Mouse (Mus musculus) myocyte (in vitro differentiated cells): Measurements from ENCODE around the gene Cgref1. TPM values are rescaled to one million over a fixed set of nuclear protein-coding genes. Genes with fewer than 3 reads are reported as not detected.

Source experiments
- H3K27me3 ChIP-seq: one replicate; pipeline ENCODE4 v1.6.1; 2011; ENCODE audit not compliant: control insufficient read depth, insufficient read depth, insufficient read length
- H3K36me3 ChIP-seq: one replicate; pipeline ENCODE4 v1.6.1; 2011; ENCODE audit not compliant: control insufficient read depth, insufficient read depth
- H3K4me2 ChIP-seq: one replicate; pipeline ENCODE4 v1.6.1; 2011; ENCODE audit warnings: low read depth, control low read depth
- H3K4me3 ChIP-seq: one replicate; pipeline ENCODE4 v1.5.1; 2011; ENCODE audit warnings: mild to moderate bottlenecking, control low read depth, moderate library complexity
- H3K79me2 ChIP-seq: one replicate; pipeline ENCODE4 v1.6.1; 2011; ENCODE audit not compliant: control insufficient read depth, insufficient read depth
- H3ac ChIP-seq: one replicate; pipeline ENCODE4 v1.6.1; 2011; ENCODE audit not compliant: control insufficient read depth, insufficient read length
- CEBPB ChIP-seq: IDR thresholded peaks from 2 replicates; pipeline ENCODE4 v1.6.1; 2011; ENCODE audit warnings: mild to moderate bottlenecking, moderate library complexity; ENCODE audit not compliant: poor library complexity, insufficient read depth, severe bottlenecking
- E2F4 ChIP-seq: IDR thresholded peaks from one replicate; pipeline ENCODE4 v1.6.1; 2011; ENCODE audit warnings: mild to moderate bottlenecking, control low read depth, moderate library complexity; ENCODE audit not compliant: insufficient read depth
- MAX ChIP-seq: IDR thresholded peaks from one replicate; pipeline ENCODE4 v1.6.1; 2011; ENCODE audit warnings: low read depth, mild to moderate bottlenecking, control low read depth
- MYOD1 ChIP-seq, 3 experiments: IDR thresholded peaks; one replicate each; pipeline ENCODE4 v1.6.1; 2011; ENCODE audit warnings: control low read depth in 2 of 3, low read depth in 2 of 3, mild to moderate bottlenecking in 2 of 3, moderate library complexity in 1 of 3; ENCODE audit not compliant: insufficient read length in 2 of 3, control insufficient read depth in 1 of 3
- MYOG ChIP-seq, 3 experiments: IDR thresholded peaks; one replicate each; pipeline ENCODE4 v1.6.1; 2011; ENCODE audit warnings: control low read depth in 2 of 3, low read depth in 2 of 3, mild to moderate bottlenecking in 2 of 3; ENCODE audit not compliant: insufficient read length in 2 of 3, control insufficient read depth in 1 of 3, insufficient read depth in 1 of 3
- POLR2A ChIP-seq: IDR thresholded peaks from one replicate; pipeline ENCODE4 v1.6.1; 2011; ENCODE audit warnings: low read depth, mild to moderate bottlenecking, control low read depth, moderate library complexity; ENCODE audit not compliant: insufficient read length
- POLR2AphosphoS2 ChIP-seq: IDR thresholded peaks from one replicate; pipeline ENCODE4 v1.6.1; 2011; ENCODE audit warnings: low read depth, control low read depth; ENCODE audit not compliant: insufficient read length
- REST ChIP-seq: IDR thresholded peaks from one replicate; pipeline ENCODE4 v1.6.1; 2011; ENCODE audit warnings: mild to moderate bottlenecking, control low read depth, moderate library complexity; ENCODE audit not compliant: insufficient read depth, insufficient read length
- SRF ChIP-seq: IDR thresholded peaks from one replicate; pipeline ENCODE4 v1.6.1; 2011; ENCODE audit warnings: low read depth; ENCODE audit not compliant: control insufficient read depth, insufficient read length
- TCF12 ChIP-seq: IDR thresholded peaks from one replicate; pipeline ENCODE4 v1.6.1; 2011; ENCODE audit warnings: mild to moderate bottlenecking, control low read depth; ENCODE audit not compliant: poor library complexity, insufficient read depth, severe bottlenecking
- TCF3 ChIP-seq: IDR thresholded peaks from one replicate; pipeline ENCODE4 v1.6.1; 2011; ENCODE audit warnings: low read depth, control low read depth; ENCODE audit not compliant: insufficient read length
- USF1 ChIP-seq: IDR thresholded peaks from one replicate; pipeline ENCODE4 v1.6.1; 2011; ENCODE audit warnings: low read depth, mild to moderate bottlenecking, control low read depth, moderate library complexity
- polyA plus RNA-seq: library from polyadenylated mRNA; unstranded; fragments of >200 nt; fragmentation: generic; extraction: Trizol; gene quantifications from one replicate; pipeline ENCODE4 v1.2.1, GENCODE M21; 2012; ENCODE audit warnings: missing spikeins

Gene Cgref1
- polyA plus RNA-seq, 1 experiment = 26.2 TPM

DNA sequence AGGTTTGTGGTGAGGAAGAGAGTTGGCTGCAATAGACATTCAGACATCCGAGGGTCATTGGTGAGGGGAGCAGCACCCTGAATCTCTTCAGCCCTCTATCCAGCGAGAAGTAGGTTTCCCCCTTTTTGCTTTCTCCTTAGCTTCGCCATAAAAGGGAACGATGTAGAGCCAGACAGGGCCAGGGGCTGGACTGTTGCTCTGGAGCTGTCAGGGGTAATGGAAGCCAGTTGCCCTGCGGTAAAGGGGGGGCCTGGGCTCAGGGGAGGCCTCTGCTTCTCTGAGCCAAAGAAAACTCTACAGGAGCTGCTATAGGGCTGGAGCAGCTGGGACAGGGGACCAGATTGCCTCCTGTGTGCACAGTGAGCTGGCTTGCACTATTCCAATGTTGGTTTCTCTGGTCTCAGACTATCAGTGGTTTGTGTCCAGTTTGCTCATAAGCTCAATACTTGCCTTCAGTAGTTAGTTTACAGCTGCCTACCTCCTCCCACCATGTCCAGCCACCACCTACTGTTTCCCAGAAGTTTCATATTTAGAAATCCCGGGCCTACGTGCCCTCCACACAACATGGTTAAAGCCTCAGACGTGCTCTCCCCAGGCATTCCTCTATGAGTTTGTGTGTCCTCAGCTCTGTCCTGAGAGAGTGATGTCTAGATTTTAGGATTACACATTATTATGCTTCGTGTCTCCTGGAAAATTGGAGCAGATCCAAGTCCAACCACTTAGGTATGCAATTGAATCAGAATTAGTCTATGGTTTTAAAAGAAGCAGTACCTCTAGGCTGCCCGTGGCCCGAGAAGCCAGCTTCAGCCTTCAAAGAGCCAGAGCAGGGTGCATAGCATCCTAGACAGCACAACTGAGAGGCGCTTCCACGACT, 36.7 kb downstream of the Cgref1 start:
- H3K79me2 ChIP-seq = peaks cover 22% of the 10 kb centered on the region
- H3K27me3 ChIP-seq = no peaks in the 10 kb centered on the region
- peak in 1 of 3 experiments; percentile 35 for TF ChIP-seq MYOG (IDR thresholded peaks at IDR 0.05; ENCODE audit: control insufficient read depth in 1 of 3, insufficient read depth in 1 of 3, insufficient read length in 2 of 3, low read depth in 2 of 3)
- TF ChIP-seq REST = no peak
- peak; percentile 12 for TF ChIP-seq POLR2A
- TF ChIP-seq CEBPB = no peak
- TF ChIP-seq MYOD1 (IDR thresholded peaks at IDR 0.05; ENCODE audit: control insufficient read depth in 1 of 3, insufficient read length in 2 of 3, low read depth in 2 of 3) = no peak
- H3K4me2 ChIP-seq = peak overlapping the region; percentile 87
- H3ac ChIP-seq = peak overlapping the region; percentile 46
- peak overlapping the region; percentile 91 for H3K4me3 ChIP-seq
- H3K36me3 ChIP-seq = no peaks in the 10 kb centered on the region

DNA sequence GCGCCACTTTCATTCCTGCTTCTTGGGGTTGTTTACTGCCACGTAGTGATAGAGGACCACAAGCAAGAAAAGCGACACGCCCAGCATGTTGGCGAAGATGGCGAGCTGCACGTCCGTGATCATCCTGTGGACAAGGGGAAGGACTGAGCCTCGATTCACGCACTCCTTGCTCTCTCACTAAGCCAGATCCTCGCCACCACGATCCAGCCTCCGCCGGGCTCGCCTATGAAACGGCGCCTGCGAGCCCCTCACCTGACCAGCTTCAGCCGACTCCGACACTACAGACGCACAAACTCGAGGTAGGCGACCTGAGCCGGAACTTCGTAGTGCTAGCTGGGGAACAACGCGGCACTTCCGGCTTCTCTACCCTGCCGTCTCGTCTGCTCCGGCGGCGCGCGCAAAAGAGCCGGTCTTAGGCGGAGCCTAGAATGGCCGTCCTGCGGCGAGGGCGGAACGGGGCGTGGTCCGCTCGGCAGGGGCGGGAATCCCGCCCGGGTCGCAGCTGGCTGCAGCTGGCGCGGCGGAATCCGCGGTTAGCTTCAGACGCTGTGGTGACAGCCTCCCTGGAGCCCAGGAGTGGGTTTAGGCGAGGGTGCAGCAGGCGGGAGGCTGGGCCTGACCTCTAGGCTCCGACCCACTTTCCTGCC, 37.9 kb downstream of the Cgref1 start, which contains the start of gene Ost4:
Ost4 (minus strand) TSS at position 376 of the 647 bp plus-strand sequence.
- peak within 1 kb of the TSS; percentile 91 for H3K4me3 ChIP-seq
- no peaks in the 10 kb centered on the region for H3K36me3 ChIP-seq
- no peaks in the 10 kb centered on the region for H3K27me3 ChIP-seq

DNA sequence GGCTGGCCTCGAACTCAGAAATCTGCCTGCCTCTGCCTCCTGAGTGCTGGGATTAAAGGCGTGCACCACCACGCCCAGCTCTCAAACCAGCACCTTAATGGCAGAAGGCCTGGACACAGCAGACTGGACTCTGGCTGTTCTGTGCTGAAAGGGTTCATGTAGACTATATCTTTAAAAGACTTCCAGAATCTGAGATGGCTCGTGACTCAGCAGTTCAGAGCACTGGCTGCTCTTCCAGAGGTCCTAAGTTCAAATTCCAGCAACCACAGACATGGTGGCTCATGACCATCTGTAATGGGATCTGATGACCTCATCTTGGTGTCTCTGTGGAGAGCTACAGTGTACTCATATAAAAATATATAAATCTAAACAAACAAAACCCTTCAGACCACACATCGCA, 43.5 kb downstream of the Cgref1 start:
- no peak overlapping the region for H3K4me3 ChIP-seq
- H3K27me3 ChIP-seq = no peaks in the 10 kb centered on the region
- H3ac ChIP-seq = no peak overlapping the region
- H3K79me2 ChIP-seq = peaks cover 17% of the 10 kb centered on the region
- peak overlapping the region; percentile 29 for H3K4me2 ChIP-seq
- peaks cover 3% of the 10 kb centered on the region for H3K36me3 ChIP-seq
- TF ChIP-seq USF1 (peak; percentile 12), CEBPB (0 out of 2 replicates have a peak, but pooled peaks have one; percentile 14), POLR2AphosphoS2 (peak; percentile 49), TCF3 (no peak), MYOD1 (IDR thresholded peaks at IDR 0.05; ENCODE audit: control insufficient read depth in 1 of 3, insufficient read length in 2 of 3, low read depth in 2 of 3) (no peak)

More for the DNA sequence above, 37.9 kb downstream of the Cgref1 start, which contains the start of gene Ost4:
- H3K79me2 ChIP-seq = peaks cover 22% of the 10 kb centered on the region
- TF ChIP-seq MYOG (IDR thresholded peaks at IDR 0.05; ENCODE audit: control insufficient read depth in 1 of 3, insufficient read depth in 1 of 3, insufficient read length in 2 of 3, low read depth in 2 of 3) (peak in 2 of 3 experiments; percentile 78 to 90), E2F4 (peak; percentile 38), MAX (no peak), SRF (no peak), CEBPB (no peak), USF1 (no peak), POLR2A (peak; percentile 93), POLR2AphosphoS2 (peak; percentile 74), TCF3 (peak; percentile 64), REST (no peak), MYOD1 (IDR thresholded peaks at IDR 0.05; ENCODE audit: control insufficient read depth in 1 of 3, insufficient read length in 2 of 3, low read depth in 2 of 3) (peak in 2 of 3 experiments; percentile 89 to 93), TCF12 (no peak)
- H3K4me2 ChIP-seq = peak within 1 kb of the TSS; percentile 97
- H3ac ChIP-seq = peak within 1 kb of the TSS; percentile 46

DNA sequence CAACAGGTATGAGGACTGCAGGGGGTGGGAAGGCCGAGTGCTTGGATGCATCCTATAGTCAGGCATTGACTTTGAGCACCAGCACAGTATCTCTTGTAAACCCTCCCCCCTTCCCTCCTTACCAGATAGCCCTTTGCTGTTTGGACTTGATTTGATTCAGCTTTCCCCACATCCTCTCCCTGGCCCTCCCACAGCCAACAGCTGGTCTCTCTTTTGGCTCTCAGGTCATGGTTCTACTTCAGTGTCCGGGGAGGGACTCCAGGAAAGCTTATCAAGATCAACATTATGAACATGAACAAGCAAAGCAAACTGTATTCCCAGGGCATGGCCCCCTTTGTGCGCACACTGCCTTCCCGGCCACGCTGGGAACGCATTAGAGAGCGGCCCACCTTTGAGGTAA, 55.0 kb downstream of the Cgref1 start:
- H3ac ChIP-seq = no peak overlapping the region
- no peak overlapping the region for H3K4me3 ChIP-seq
- no peaks in the 10 kb centered on the region for H3K27me3 ChIP-seq
- peaks cover 7% of the 10 kb centered on the region for H3K36me3 ChIP-seq
- H3K79me2 ChIP-seq = no peaks in the 10 kb centered on the region
- H3K4me2 ChIP-seq = no peak overlapping the region
- no peak for TF ChIP-seq MYOD1 (IDR thresholded peaks at IDR 0.05; ENCODE audit: control insufficient read depth in 1 of 3, insufficient read length in 2 of 3, low read depth in 2 of 3)
- TF ChIP-seq POLR2A = no peak
- TF ChIP-seq POLR2AphosphoS2 = no peak
- TF ChIP-seq TCF3 = no peak
- no peak for TF ChIP-seq MAX
- no peak for TF ChIP-seq USF1
- TF ChIP-seq MYOG (IDR thresholded peaks at IDR 0.05; ENCODE audit: control insufficient read depth in 1 of 3, insufficient read depth in 1 of 3, insufficient read length in 2 of 3, low read depth in 2 of 3) = no peak
- no peak for TF ChIP-seq TCF12
- no peak for TF ChIP-seq REST
- TF ChIP-seq E2F4 = no peak
- TF ChIP-seq CEBPB = no peak
- TF ChIP-seq SRF = no peak
